Mouse (Mus musculus) layer of hippocampus, adult 8-10 months (tissue): ENCODE measurements around the gene Rbms3. TPM values are rescaled to one million over a fixed set of nuclear protein-coding genes. Genes with fewer than 3 reads are reported as not detected.
A peak's percentile ranks its signal among the peaks of the same experiment; 100 is the strongest.

Experiments used
- DNase-seq, 2 experiments: peaks; one replicate each; pipeline ENCODE4 v3.0.0; 2022; ENCODE audit warnings: low spot score in 2 of 2
- total RNA-seq, 4 experiments: library from RNA; stranded (reverse); gene quantifications; 2 replicates each; pipeline ENCODE4 v1.2.4; 2022

Gene Rbms3
- total RNA-seq, 4 experiments from 2014 or later = 13.8 to 17.5 (median 13.9) TPM

DNA sequence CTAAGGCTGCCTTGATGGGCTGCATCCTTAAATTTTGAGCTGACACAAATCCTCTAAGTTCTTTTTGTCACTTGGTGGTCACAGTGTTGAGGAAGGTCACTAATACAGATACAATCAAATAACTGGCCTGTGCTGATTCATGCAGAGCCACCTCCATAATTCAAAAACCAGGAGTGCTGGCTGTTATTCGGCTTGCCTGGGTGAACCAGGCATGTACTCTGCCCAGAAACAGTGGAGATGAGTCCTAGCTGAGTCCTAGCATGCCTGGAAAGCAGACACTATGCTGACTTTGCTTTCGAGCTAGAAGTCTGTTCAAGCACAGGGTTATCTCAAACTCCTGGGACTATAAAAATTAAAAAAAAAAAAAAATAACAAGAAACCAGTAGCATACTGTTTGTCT is 972.6 kb downstream of the Rbms3 start:
- no peak for DNase-seq

DNA sequence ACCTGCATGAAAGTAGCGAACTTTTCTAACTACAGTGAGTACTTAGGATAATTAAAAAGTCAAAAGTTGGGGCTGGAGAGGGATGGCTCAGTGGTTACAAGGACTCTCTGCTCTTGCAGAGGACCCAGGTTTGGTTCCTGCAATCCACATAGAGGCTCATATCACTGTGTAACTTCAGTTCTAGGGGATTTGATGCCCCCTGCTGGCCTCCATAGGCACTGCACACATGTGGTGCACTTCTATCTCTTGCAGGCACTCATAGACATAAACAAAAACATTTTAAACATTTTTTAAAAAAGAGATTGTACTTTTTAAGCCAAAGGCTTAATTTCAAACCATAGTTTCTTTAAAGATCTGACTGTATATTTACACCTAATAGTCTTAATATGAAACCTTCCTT is 978.3 kb downstream of the Rbms3 start:
- DNase-seq = no peak

DNA sequence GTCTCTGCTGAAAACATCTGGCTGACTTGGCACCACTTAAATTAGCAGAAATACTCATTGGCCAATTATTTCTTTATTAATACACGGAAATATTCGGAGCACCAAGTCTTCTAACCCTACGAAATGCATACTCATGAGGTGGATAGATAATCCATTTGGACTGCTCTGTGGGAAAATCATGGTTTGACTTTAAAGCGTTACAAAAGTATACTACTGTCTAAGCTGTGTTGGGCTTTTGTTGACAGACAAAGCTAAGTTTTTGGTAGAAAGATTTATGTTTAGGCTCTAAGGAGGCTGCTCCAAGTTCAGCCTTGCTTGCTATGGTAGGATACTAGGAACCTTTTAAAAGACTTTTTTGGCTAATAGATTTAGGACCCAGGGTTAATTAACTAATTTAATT is 979.8 kb downstream of the Rbms3 start:
- DNase-seq = no peak

DNA sequence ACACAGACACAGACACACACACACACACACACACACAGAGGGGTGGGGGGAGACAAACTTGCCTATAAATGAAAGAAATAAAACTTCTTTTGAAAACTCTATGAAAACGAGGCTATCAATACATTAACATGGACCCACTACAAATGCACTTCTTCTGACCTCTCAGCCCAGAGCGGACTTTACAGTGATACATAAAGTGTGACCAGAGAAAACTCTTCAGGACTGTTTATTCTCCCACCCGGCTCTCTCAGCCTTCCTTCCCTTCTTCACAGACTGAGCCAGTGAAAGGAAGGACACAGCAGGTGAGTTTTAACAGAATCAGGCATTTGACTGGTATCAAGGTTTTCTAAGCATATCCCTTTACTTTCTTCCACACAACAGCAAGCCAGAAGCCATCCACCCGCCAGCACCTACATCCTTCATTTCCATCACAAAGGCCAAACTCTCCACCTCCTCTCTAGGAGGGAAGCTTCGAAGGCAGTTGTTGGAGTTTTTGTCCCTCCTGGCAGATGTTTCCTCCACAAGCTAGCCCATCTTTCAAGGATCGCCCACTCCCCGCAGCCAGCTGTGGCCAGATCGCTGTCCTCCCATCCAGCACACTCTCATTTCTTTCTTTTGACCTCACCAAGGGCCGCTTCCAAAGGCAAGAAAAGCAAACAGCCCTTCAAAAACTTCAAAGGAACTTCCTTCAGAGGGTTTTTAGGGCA is 980.5 kb downstream of the Rbms3 start:
- no peak for DNase-seq

DNA sequence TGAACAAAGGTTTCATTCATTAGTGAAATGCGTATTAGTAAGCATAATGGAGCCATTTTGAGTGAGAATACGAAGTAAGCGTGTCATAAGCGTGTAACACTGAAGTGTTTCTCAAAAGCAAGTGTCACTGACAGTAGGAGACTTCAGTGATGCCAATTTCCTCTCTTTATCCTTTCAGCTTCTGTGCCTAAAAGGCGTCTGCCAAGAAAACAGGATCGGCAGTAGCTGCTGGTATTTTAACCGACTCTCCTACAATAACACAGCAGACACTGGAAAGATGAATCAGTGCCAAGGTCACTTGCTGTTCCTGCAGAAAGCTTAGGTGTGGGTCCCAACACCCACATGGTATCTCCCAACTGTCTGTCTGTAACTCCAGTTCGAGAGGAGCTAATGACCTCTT is 985.1 kb downstream of the Rbms3 start:
- no peak for DNase-seq

DNA sequence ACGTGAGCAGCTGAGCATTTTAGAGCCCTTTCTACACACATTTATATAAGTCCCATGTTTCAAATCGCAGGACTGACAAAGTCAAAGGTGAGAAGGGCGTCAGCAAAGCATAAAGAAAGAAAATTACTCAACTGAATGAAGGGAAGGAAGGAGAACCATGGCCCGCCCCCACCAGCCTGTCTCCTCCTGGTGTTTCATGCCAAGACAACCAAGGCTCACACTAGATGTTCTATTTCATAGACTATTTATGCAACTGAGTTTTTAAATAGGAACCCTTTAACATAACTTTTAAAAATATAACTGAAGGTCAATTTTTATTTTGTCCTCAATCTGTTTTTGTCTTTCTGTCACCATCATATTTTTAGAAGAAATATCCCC is 989.4 kb downstream of the Rbms3 start:
- no peak for DNase-seq

DNA sequence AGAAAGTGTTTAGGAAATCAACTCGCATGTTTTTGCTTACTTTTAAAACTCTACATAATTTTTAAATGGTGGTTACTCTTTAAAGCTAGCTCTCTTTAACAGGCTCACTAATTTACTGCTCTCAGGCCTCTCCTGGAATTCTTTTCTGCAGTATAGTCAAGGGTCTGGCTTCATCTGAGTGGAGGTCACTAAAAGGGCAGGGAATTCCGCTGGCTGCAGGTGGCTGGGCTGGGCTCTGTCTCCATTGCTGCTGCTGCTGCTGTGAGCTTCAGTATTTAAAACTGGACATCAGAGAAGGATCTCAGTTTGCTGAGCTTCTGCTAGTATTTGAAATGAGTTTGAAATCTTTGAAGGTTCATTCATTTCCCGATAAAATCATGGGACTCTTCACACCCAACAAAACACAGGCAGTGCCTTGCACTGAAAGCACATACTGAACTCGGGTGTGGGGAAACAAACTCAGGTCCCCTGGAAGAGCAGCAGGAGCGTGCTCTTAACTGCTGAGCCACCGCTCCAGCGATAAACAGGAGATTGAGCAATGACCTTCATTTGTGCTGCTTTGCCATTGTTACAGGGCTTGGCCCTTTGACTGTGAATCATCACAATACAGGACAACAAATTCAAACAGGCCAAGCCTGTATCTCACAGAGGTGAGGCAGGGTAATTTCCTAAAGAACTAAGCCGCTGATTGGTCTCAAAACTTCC is 990.0 kb downstream of the Rbms3 start:
- DNase-seq = no peak

DNA sequence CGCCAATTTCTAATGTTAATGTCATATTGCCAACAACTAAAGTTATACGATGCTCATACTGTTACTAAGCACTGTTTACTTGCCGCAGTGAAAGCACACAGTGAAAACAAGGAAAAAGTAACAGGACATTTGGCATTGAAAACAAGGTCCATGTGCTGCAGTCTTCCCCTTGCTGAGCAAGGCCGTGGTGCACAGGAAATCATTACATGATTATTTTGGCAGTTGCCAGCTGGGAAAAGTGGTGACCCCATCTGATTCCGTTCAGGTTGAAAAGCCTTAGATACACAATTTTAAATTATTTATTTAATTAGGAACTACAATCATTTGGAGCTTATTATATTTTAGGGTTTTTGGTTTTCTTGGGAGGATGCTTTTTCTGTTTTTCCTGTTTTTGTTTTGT is 995.9 kb downstream of the Rbms3 start:
- DNase-seq = no peak

DNA sequence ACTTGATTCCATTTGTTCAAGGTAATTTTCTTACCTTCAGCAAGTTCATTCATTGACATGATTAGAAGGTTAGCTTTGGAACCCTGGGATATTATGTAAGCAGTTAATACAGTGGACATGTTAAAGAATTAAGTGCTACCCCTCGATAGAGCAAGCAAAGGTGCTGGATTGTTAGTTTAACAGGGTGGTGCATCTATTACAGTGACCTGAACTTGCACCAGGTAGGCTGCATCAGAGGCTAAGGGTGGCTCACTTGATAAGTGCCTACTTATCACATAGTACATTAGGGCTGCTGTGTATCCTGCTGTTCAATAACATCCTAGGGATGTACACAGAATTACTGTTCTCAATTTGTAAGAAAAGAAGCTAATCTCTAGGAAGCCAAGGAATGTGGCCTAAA is 996.6 kb downstream of the Rbms3 start:
- DNase-seq = no peak

DNA sequence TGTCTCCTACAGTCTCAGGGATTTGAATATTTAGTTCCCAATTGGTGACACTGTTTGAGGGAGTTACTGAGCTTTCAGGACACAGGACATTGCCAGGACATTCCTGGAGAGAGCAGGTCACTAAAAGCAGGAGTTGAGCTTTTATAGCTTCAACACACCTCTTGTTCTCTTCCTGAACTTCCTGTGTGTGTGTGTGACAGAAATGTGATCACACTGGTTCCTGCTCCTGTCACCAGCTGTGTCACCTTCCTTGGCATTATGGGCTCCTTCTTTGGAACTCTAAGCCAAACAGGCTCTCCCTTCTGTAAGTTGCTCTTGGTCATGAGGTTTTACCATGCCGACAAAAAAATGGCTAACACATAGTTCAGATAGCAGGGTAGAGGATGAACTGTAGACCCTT is 997.9 kb downstream of the Rbms3 start:
- no peak for DNase-seq

DNA sequence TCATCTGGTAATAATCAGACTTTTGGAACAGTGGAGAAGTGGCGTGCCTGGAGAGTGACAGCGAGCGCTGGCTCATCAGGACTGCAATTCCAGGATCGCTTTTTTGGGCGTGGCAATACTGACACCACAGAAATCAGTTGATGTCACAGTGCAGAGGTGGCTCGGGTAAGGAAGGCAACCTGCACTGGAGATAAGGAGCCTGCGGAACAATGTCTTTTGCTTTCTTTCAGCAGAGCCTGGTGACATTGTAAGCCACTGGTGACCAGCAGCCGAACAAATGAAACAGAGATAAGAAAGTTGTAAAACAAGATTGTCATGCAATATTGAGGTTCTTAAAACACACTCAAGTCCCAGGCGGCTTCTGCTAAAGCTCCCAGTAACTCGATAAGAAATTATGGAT is 998.9 kb downstream of the Rbms3 start:
- DNase-seq = no peak

DNA sequence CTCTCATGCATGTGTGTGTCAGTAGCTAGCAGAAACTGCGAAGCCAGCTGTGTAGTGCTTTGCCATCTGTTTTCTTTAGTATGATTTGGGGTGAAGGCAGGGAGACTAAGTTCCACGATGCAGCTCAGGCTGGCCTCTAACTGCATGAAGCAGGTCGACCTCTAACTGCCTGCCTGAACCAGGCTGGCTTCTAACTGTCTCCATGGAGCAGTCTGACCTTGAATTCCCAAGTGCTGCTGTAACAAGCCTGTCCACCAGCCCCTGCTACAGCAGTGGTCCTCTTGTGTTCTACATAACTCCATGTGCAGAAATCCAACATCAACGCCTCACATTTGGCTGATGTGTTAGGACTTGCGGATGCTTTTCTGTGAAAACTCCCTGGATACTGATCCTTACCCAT is 1009.3 kb downstream of the Rbms3 start:
- DNase-seq = no peak

DNA sequence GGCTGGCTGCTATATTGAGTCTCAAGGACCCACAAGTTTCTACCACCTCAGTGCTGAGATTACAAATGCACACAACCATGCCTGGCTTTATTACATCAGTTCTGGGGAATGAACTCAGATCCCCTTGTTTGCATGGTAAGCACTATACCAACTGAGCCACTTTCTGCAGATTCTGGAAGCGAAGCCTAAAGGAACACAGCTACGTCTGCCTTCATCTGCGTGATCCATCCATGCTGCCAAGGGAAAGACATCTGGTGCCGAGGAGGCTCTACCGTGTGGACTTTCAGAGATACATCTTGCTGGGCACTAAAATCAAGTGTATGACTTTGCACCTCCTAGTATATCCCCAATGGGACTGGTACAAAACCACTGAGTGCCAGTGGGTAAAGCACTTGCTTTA is 1010.8 kb downstream of the Rbms3 start:
- DNase-seq = peak in 1 of 2 experiments; percentile 5

DNA sequence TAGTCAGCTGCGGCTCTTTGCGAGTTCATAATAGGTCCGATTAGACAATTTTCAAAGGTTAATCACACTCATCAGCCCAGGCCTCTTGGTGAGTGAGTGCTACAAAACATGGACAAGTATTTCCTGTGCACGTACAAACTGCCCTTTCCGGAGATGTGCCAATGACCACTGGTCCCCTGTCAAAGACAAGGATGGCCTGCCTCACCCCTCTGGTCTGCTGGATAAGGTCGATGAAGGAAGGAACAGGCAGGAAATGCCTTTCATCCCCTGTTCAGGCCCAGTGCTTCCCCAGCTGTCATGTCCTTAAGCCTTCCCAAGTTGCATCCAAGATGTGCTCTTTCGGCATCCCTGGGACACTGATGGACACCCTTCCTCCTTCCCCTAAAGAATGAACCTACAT is 1016.4 kb downstream of the Rbms3 start:
- DNase-seq = no peak

DNA sequence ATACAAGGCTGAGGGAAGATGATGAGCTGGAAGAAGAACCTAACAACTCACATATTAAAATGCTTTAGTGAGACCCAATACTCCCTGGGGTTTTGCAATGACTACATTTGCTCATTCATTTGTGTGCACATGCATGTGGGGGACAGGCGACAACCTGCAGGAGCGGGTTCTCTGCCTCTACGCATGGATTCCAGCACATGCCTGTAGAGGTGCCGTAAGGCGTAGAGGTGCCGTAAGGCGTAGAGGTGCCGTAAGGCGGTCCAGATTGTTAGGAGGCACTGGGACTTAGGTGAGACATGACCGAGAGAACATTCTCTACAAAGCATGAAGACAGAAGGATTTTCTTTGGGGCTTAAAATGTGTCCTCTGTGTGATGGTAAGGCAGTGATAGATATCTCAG is 1033.7 kb downstream of the Rbms3 start:
- no peak for DNase-seq

DNA sequence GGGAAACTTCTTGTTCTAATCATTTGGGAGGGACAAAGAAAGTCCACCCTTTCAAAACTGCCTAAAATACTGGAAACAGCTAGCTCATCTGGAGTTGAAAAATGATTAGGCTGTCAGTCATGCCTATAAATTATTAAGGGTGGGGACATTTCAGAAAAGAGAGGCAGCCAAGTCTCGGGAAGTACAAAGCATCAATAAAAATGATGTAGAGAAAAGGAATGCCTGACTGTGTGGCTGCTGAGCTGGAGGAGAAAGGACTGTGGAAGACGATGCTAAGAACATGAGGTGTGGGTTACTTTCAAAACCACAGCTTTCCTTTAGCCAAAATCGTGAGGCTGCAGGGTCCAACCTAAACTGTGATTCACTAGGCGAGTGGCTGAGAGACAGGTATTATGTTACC is 1037.2 kb downstream of the Rbms3 start:
- no peak for DNase-seq

DNA sequence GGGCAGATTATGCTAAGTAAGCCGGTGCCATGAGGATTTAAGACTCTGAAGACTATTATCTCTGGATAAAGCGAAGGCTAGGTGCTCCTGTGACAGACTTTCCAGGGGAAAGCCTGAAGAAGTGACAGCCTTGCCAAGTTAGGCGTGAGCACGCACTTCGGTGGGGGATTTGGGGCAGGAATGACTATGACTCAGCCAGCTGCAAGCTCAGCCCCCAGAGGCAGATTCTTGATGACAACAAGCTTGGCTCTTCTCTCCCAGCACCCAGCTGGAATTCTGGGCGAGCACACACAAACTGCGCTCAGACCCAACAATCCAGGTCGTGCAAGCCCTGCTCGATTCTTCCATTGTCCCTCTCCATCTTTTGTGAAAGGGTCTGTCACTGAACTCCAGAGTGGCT is 1038.6 kb downstream of the Rbms3 start:
- DNase-seq = no peak

DNA sequence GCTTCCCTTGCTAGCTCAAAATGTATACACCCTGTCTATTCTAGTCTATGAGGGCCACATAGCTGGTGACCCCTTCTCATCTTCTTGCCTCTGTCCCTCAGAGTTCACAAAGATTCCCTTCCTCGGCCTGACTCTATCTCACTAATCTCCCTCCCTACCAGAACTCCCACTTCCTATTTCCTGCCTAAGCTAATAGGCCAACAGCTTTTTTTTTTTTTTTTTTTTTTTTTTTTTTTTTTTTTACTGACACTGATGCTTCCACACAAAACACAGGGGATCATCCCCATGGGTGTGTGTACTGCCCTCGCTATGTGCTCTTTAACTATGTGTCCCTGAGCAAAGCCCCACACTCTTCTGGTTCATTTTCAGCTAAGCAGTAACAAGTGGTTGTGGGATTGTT is 1060.0 kb downstream of the Rbms3 start:
- DNase-seq = no peak

DNA sequence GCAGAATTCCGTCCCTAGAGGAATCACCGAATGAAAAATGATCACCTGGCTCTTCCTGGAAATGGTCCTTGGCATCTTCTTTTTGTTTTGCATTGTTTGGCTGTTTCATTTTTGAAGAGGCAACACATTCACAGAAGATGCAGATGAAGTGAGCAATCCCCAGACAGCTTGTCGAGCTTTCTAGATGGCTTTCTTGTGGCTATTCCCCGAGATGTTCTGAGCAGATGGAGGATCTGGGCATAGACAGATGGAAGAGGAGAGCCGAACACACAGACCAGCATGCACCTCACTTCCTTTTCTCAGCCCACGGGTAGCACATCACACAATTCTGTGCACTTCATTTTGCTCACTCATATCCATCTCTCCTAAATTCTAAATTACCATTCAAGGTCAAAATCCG is 1063.0 kb downstream of the Rbms3 start:
- peak; percentile 14 to 28 for DNase-seq

DNA sequence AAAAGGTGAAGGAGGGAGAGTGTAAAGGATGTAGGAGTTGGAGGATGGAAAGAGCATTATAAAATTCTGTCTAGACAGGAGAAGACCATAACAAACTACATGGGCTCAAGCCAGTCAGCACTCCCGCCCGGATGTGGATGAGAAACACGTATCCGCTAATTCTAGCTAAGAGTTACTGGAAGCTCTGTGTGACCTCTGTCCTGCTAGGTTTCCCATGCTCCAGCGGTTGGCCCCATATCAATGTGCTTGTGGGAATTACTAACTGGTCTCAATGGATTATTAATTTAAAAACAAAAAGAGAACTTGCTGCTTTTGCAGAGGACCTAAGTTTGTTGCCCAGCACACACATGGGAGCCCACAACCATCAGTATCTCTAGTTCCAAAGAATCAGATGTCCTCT is 1071.9 kb downstream of the Rbms3 start:
- no peak for DNase-seq

DNA sequence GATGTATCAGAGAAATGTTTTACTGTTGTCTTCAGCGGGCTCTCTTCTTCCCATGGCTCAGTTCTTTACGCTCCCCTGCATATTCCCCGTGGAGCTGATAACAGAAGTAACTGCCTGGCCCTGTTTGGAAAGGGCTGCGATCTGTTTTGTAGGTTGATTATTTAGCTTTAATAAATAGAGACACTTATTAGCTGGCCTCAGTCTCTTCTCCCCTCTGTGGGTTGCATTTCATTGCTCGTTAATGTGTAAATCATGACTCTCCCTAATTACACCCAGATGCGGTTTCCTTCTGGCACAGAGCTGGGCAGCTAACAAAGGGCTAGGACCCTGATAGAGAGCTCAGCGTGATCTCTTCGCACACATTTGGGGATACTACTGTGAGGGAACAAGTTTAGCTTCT is 1073.1 kb downstream of the Rbms3 start:
- no peak for DNase-seq

DNA sequence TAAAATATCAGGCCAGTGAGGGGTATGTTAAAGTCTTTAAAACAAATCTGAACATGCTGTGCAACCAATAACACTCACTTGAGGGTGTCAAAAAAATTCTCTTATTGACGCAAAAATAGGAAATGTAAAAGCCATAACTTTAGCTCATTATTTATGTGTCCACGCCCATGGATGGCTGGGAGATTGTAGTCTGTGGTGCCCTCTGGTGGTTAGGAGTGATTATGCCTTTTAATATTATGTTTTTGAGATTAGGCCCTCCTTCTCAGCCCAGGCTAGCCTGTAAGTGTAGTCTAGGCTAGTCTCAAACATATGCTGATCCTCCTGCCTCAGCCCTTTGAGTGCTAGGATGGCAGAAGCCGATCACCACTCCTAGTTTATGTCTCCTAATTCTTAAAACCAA is 1076.5 kb downstream of the Rbms3 start:
- DNase-seq = no peak

DNA sequence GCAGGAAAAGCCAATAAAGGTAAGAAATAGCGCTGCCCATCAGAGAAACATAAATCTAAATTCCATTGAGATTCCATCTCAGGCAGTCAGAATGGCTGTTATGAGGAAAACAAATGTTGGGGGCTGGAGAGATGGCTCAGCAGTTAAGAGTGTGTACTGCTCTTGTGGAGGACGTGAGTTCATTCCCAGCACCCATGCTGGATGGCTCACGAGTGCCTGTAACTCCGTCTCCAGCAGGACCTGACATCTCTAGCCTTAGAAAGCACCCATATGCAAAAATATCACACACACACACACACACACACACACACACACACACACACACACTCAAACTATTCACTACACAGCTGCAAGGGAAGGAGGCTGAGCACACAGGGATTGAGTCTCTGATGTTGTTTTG is 1083.6 kb downstream of the Rbms3 start:
- DNase-seq = no peak
